Mouse (Mus musculus) megakaryocyte, embryonic 14.5 days (primary cell): Measurements from ENCODE around the gene Ppl.

Experiments used
- FLI1 ChIP-seq: IDR thresholded peaks from 2 replicates; pipeline ENCODE4 v1.6.1; 2012; ENCODE audit warnings: low read length, inconsistent platforms, mixed read lengths
- GATA1 ChIP-seq: IDR thresholded peaks from 3 replicates; pipeline ENCODE4 v1.6.1; 2012; ENCODE audit warnings: mixed read lengths, low read length, inconsistent platforms, borderline replicate concordance

DNA sequence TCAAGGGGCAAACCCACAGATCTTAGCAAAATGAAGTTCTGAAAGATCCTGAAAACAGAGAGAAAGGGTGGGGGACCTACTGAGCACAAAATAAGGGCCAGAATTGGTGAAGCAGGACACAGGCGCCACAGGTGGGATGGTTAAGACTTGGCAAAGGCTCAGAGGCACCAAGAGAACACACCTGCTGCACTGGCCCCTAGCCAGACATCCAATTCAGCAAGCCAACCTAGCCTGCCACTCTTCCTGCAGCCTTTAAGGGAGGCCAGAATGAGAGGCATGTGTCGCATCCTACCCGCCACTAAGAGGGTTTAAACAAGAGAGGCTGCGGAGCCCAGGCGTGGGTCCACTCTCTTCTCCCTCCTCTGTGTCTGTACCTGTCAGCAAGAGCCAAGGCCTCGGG, 31.2 kb downstream of the Ppl start:
- TF ChIP-seq GATA1 (no peak), FLI1 (no peak)
